Mouse (Mus musculus) embryonic facial prominence, embryonic 15.5 days (tissue): ENCODE measurements around the gene Medag. TPM values are rescaled to one million over a fixed set of nuclear protein-coding genes. Genes with fewer than 3 reads are reported as not detected.

Experiments
- ATAC-seq: fragments of 200-750 bp; cut with Nextera tagmentation; 2 replicates; pipeline ENCODE4 v1.8.0; 2017; ENCODE audit warnings: low read depth, moderate TSS enrichment; ENCODE audit not compliant: insufficient number of reproducible peaks, low FRiP score, low TSS enrichment
- H3K27ac ChIP-seq: fragments of 300-500 bp; sonication (generic); replicated peaks from 2 replicates; pipeline ENCODE4 v1.5.1; 2015; ENCODE audit warnings: mild to moderate bottlenecking, inconsistent platforms
- H3K27me3 ChIP-seq: fragments of 300-500 bp; sonication (generic); 2 replicates; pipeline ENCODE4 v1.6.1; 2015; ENCODE audit warnings: inconsistent platforms
- H3K36me3 ChIP-seq: fragments of 300-500 bp; sonication (generic); 2 replicates; pipeline ENCODE4 v1.6.1; 2015; ENCODE audit warnings: mild to moderate bottlenecking, inconsistent platforms
- H3K4me1 ChIP-seq: fragments of 300-500 bp; sonication (generic); 2 replicates; pipeline ENCODE4 v1.6.1; 2015; ENCODE audit warnings: inconsistent platforms
- H3K4me2 ChIP-seq: fragments of 300-500 bp; sonication (generic); replicated peaks from 2 replicates; pipeline ENCODE4 v1.6.1; 2015; ENCODE audit warnings: mild to moderate bottlenecking, inconsistent platforms
- H3K4me3 ChIP-seq: fragments of 300-500 bp; sonication (generic); replicated peaks from 2 replicates; pipeline ENCODE4 v1.5.1; 2015; ENCODE audit warnings: mild to moderate bottlenecking, inconsistent platforms
- H3K9ac ChIP-seq: fragments of 300-500 bp; sonication (generic); 2 replicates; pipeline ENCODE4 v1.6.1; 2015; ENCODE audit warnings: inconsistent platforms
- H3K9me3 ChIP-seq: fragments of 300-500 bp; sonication (generic); replicated peaks from 2 replicates; pipeline ENCODE4 v1.6.1; 2016; ENCODE audit warnings: inconsistent platforms
- WGBS: fragments of 180-500 bp; shearing (Covaris S2); methylation state at CpG from one replicate; pipeline ENCODE4 v1.1.7; 2015; 5-methylcytosine and 5-hydroxymethylcytosine counted together
- polyA plus RNA-seq: library from polyadenylated mRNA; unstranded; fragments of >200 nt; fragmentation: Nextera tagmentation; extraction: Ambion mirVana; gene quantifications from 2 replicates; pipeline ENCODE4 v1.2.1, GENCODE M21; 2015

Gene Medag
- polyA plus RNA-seq, 1 experiment from 2014 or later: 2.2 TPM

DNA sequence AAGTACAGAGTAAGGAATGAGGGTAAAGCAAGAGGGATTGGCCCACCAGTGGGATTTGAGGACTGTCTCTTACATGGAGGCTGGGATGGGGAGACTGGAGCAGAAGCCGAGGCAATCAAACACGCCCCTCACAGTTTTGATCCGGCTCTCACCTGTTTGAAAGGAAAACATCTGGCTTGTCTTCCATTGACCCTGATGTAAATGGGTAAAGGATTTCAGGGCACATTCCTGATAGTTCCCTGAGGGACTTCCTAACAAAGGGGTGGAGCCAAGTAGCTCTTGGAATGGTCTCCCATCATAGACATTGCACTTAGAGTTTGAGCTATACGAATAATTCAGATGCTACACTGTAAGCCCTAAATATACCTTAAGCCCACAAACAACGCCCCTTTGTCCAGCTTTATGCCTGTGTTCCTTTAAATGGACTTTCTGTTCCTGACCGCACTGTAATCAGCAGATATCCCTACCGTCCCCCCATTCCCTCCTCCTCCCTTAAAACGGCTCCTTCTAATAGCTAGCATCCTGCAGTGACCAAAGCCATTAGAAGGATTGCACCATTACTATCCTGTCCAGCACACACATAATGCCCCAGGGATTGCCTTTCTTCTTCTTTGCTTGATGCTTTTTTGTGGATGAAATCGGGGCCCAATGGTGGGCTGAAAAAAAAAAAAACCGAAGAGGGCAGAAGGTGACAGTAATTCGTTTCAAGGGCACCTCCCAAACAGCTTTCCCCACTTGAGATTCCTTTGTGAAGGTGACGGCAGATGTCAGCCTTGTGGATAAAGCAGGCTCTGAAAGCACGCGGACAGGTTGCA, 36.3 kb upstream of the Medag start:
- no peak overlapping the region for H3K4me3 ChIP-seq
- peaks cover 45% of the 10 kb centered on the region for H3K4me1 ChIP-seq
- H3K9me3 ChIP-seq: no peaks in the 10 kb centered on the region
- no peaks in the 10 kb centered on the region for H3K36me3 ChIP-seq
- no peaks in the 10 kb centered on the region for H3K27me3 ChIP-seq
- no peak overlapping the region for H3K27ac ChIP-seq
- 40% methylated on average over 14 of the region's 14 CpGs for WGBS
- no peak for ATAC-seq
- peak overlapping the region; percentile 23 for H3K4me2 ChIP-seq
- H3K9ac ChIP-seq: no peak overlapping the region

DNA sequence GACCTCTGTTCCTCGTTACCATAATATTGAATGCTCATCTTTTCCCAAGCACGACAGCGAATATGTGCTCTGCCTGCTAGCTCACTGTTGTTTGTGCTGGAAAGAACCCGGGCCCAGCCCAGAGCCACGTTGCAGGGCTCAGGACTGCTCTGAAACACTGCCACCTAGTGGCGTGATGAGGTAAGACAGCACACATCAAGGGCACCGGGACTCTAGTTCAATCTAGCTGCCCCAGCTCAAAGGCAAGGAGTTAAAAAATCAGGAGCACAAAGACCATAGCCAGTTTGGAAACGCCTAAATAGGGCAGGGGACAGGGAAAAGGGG, 35.7 kb upstream of the Medag start:
- H3K36me3 ChIP-seq: no peaks in the 10 kb centered on the region
- peaks cover 49% of the 10 kb centered on the region for H3K4me1 ChIP-seq
- H3K9ac ChIP-seq: no peak overlapping the region
- no peaks in the 10 kb centered on the region for H3K9me3 ChIP-seq
- peak overlapping the region; percentile 23 for H3K4me2 ChIP-seq
- no peaks in the 10 kb centered on the region for H3K27me3 ChIP-seq
- no peak overlapping the region for H3K27ac ChIP-seq
- no peak overlapping the region for H3K4me3 ChIP-seq
- peak; percentile 74 for ATAC-seq
- under 1% methylated on average over 8 of the region's 8 CpGs for whole genome bisulfite sequencing

DNA sequence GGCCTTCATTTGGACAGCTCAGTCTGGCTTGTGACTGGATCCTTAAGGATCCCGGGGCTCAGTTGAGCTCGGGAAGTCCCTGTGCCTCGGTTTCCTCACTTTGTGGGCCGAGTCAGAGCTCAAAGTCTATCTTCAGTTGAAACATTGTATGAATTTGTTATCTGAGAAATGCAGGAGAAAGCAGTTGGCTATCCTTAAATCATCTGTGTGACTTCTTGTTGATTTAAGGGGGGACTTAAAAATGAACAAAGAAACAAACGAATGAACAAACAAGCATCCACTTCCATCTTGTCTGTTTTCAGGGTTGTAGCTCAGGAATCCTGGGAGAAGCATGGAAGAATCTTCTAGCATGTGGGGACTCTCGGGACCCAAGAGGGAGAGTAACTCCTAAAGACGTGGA, 35.2 kb upstream of the Medag start:
- H3K36me3 ChIP-seq: no peaks in the 10 kb centered on the region
- H3K27me3 ChIP-seq: no peaks in the 10 kb centered on the region
- H3K27ac ChIP-seq: no peak overlapping the region
- ATAC-seq: no peak
- H3K4me2 ChIP-seq: no peak overlapping the region
- H3K9me3 ChIP-seq: no peaks in the 10 kb centered on the region
- WGBS: 77% methylated on average over 7 of the region's 7 CpGs
- no peak overlapping the region for H3K4me3 ChIP-seq
- no peak overlapping the region for H3K9ac ChIP-seq
- peaks cover 54% of the 10 kb centered on the region for H3K4me1 ChIP-seq

DNA sequence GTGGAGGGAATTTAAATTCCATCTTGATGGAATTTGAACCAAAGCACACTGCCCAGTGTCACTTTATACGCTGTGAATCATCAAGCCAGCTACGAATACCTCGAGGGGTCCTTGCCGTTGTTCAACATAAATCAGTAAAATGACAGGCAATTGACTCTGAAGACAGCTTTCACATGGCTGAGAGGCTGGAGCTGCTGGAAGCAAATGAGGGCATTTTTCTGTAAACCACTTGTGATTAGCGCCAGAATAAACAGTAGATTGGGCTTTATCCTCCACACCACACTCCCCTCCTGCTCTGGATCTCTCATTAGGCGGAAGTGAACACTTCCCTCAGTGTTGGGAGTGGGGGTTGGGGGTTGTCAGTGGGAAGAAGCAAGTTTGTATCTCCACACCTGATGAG, 34.3 kb upstream of the Medag start:
- Histone ChIP-seq H3K27me3 (no peaks in the 10 kb centered on the region), H3K27ac (no peak overlapping the region), H3K36me3 (no peaks in the 10 kb centered on the region), H3K4me3 (no peak overlapping the region), H3K9ac (no peak overlapping the region), H3K4me1 (peaks cover 63% of the 10 kb centered on the region), H3K9me3 (no peaks in the 10 kb centered on the region), H3K4me2 (no peak overlapping the region)
- ATAC-seq: no peak
- WGBS: 19% methylated on average over 6 of the region's 6 CpGs

DNA sequence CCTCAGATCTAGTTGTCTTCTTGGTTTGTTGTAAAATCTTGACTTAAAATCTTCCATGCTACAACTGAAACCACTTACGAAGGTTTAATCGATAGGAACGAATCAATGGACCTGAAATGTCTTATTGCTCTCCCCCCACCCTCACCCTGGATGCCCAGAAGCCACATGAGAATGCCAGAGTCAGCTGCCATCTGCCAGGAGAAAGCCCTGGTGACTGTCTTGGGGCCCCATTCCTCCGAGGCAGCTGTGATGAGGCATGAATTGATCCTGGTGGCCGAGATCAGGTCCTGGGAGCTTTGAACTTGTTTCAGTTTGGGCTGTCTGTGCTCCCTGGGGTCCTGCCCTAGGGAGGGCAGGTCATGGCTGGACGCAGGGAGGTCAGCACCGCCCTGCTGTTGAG, 33.0 kb upstream of the Medag start:
- no peak overlapping the region for H3K4me2 ChIP-seq
- peaks cover 70% of the 10 kb centered on the region for H3K4me1 ChIP-seq
- WGBS: 65% methylated on average over 7 of the region's 7 CpGs
- H3K27me3 ChIP-seq: no peaks in the 10 kb centered on the region
- no peaks in the 10 kb centered on the region for H3K36me3 ChIP-seq
- H3K27ac ChIP-seq: no peak overlapping the region
- no peak for ATAC-seq
- H3K4me3 ChIP-seq: no peak overlapping the region
- no peak overlapping the region for H3K9ac ChIP-seq
- no peaks in the 10 kb centered on the region for H3K9me3 ChIP-seq

DNA sequence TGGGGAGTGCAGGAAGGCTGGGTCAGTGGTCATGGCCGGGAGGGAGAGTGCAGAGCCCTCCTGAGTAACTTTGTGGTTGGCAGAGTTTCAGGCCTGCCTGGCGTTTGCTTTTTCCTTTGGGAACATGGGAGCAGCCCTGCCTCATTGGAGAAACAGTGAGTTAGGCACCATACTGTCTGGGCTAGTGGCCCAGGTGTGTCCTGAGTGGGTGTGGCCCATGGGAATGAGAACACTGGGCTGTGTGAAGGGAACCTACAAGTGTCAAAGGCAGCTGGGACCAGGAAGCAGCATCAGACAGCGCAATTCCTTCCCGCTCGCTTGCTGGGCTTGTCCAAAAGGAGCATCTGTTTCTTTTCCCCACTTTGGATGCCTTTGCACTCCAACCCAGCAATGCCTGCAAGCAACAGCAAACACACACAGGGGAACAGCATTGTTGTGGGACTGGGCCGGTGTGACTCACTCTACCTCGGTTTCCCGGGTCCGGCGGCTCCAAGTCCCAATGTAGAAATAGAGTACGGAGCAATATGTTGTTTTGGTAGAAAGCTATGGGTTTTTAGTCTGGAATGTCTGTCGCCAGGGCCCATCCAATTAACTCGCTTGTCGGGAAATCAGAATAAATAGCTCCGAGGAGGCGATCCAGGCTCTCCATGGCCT, 32.3 kb upstream of the Medag start:
- Histone ChIP-seq H3K4me1 (peaks cover 70% of the 10 kb centered on the region), H3K9me3 (no peaks in the 10 kb centered on the region), H3K27ac (no peak overlapping the region), H3K36me3 (no peaks in the 10 kb centered on the region), H3K9ac (no peak overlapping the region), H3K4me3 (no peak overlapping the region), H3K4me2 (no peak overlapping the region), H3K27me3 (no peaks in the 10 kb centered on the region)
- ATAC-seq: no peak
- 61% methylated on average over 16 of the region's 16 CpGs for WGBS

DNA sequence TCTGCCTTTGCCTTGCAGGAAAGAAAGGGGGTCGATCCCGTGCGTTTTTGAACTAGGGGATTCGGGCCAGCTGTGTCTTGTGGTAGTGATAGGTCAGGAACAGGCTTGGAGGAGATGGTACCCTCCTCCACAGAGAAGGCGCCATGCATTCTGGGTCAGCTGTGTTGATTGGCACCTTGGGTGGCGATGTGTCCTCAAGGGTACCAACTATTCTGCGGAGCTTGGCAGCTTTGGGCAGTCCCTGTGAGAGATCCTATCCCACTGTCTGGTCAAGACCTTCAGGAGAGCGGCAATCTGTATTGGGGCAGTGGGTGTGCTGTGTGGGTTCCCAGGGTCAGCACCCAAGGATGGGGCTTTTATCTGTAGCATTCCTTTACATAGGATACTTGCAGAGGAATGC, 31.7 kb upstream of the Medag start:
- Histone ChIP-seq H3K9ac (no peak overlapping the region), H3K9me3 (no peaks in the 10 kb centered on the region), H3K4me2 (no peak overlapping the region), H3K4me1 (peaks cover 67% of the 10 kb centered on the region), H3K36me3 (no peaks in the 10 kb centered on the region), H3K27me3 (no peaks in the 10 kb centered on the region), H3K4me3 (no peak overlapping the region), H3K27ac (no peak overlapping the region)
- ATAC-seq: no peak
- 92% methylated on average over 8 of the region's 8 CpGs for WGBS

DNA sequence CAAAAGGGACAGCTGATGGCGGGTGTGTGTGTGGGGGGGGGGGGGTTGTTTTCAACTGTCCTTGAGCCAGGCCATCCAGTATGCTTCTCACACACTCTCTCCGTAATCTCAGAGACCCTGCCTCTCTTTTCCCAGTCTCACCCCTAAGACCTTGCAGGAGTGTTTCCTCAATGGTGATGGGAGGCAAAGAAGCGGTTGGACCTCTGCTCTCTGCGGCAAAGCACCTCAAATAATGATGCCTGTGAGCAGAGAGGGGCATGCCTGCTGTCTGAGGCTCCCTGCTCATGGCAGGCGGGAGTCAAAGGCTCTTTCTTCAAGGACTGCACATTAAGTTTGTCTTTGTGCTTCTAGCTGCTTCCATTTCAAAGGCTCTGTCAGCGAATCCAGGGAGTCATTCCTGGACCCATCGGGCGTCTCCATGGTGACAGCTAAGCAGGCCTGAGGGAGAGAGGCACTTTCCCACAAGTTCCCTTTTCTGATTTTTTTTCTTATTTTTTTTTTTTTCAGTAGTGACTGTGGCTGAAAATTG, 31.1 kb upstream of the Medag start:
- Histone ChIP-seq H3K4me1 (peaks cover 64% of the 10 kb centered on the region), H3K9ac (no peak overlapping the region), H3K27ac (peak overlapping the region; percentile 58; the same call in 1 of the 2 replicates), H3K27me3 (no peaks in the 10 kb centered on the region), H3K4me2 (no peak overlapping the region), H3K4me3 (no peak overlapping the region), H3K9me3 (no peaks in the 10 kb centered on the region), H3K36me3 (no peaks in the 10 kb centered on the region)
- ATAC-seq: no peak
- 39% methylated on average over 8 of the region's 8 CpGs for WGBS

DNA sequence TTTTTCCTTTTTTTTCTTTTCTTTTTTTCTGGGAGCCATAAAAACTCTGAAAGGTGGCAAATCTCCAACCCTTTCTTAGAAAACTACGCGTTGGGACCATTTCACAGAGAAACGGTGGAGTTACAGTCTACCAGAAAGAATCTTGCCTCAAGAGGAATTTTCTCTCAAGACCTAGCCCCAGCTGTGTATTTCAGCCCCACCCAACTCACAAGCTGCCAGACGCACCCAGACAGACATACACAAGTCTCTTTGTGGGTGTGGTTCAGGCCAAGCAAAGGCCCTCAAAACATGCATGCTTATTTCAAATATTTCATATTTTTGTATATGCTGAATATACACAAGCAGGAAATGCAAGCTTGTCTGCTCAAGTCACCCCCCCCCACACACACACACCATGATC, 29.6 kb upstream of the Medag start:
- no peak overlapping the region for H3K4me3 ChIP-seq
- no peaks in the 10 kb centered on the region for H3K36me3 ChIP-seq
- ATAC-seq: peak; percentile 55; the same call in 1 of the 2 replicates
- peak overlapping the region; percentile 78 for H3K27ac ChIP-seq
- no peak overlapping the region for H3K9ac ChIP-seq
- H3K4me2 ChIP-seq: no peak overlapping the region
- H3K4me1 ChIP-seq: peaks cover 51% of the 10 kb centered on the region
- no peaks in the 10 kb centered on the region for H3K27me3 ChIP-seq
- H3K9me3 ChIP-seq: no peaks in the 10 kb centered on the region
- WGBS: 31% methylated on average over 4 of the region's 4 CpGs

DNA sequence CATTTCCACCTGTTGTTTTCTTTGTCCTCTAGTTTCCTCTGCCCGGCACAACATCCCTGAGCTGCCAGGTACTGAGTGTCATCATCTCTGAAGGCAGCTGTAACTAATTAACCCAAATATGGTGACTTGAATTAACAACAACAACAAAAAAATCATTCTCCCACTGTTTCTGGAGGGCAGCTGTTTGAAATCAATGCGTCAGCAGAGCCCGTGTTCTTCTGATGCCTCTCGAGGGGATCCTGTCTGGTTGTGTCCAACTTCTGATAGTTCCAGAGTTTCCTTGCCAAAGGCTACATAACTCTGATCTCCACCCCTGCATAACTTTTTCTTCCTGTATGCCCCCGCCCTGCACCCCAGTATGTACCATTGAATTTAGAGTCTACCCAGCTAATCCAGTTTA, 28.9 kb upstream of the Medag start:
- 32% methylated on average over 5 of the region's 5 CpGs for WGBS
- Histone ChIP-seq H3K4me2 (no peak overlapping the region), H3K36me3 (no peaks in the 10 kb centered on the region), H3K4me1 (peaks cover 45% of the 10 kb centered on the region), H3K27ac (peak overlapping the region; percentile 78), H3K9me3 (no peaks in the 10 kb centered on the region), H3K9ac (no peak overlapping the region), H3K4me3 (no peak overlapping the region), H3K27me3 (no peaks in the 10 kb centered on the region)
- ATAC-seq: no peak

DNA sequence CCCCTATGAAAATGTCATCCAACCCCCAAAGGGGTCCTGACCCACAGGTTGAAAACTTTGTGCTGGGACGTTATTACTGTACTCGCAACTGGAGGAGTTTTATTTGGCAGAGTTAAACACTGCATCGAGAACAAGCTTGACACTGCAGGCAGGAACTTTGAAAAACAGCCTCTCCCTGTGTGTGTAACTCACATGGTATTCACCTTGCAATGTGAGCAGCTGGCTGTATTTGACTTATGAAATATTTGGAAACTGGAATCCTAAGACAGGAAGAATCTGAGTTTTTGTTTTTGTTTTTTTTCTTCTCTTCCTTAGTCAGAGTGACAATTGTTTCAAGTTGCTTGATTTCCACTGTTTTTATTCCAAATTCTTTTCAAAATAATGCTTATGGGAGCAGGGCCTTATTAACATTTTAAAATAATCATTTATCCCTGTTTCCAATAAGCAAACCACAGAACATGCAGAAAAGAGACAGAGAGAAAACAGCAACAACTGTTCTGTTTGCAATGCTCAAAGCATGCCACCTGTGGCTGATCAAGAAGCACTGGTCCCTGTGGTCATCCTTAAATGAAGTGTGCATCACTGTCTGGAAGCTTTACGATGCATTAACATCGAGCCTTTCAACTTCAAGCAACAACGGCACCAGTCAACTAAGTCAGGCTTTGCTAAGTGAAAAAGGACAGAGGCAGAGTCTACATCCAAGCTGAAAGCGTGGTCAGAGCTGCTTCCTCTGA, 26.2 kb upstream of the Medag start:
- no peaks in the 10 kb centered on the region for H3K9me3 ChIP-seq
- 0 out of 2 replicates have a peak overlapping the region, but pooled peaks have one; percentile 17 for H3K27ac ChIP-seq
- H3K4me1 ChIP-seq: peaks cover 39% of the 10 kb centered on the region
- ATAC-seq: no peak
- H3K36me3 ChIP-seq: no peaks in the 10 kb centered on the region
- no peak overlapping the region for H3K9ac ChIP-seq
- 57% methylated on average over 7 of the region's 7 CpGs for WGBS
- no peak overlapping the region for H3K4me3 ChIP-seq
- no peak overlapping the region for H3K4me2 ChIP-seq
- no peaks in the 10 kb centered on the region for H3K27me3 ChIP-seq
